Mouse (Mus musculus) forebrain, embryonic 15.5 days (tissue): Measurements from ENCODE around the gene Lmln. TPM values are rescaled to one million over a fixed set of nuclear protein-coding genes. Genes with fewer than 3 reads are reported as not detected.
A peak's percentile ranks its signal among the peaks of the same experiment; 100 is the strongest.

Source experiments
- ATAC-seq: fragments of 200-750 bp; cut with Nextera tagmentation; replicated peaks from 2 replicates; pipeline ENCODE4 v1.8.0; 2017; ENCODE audit warnings: mild to moderate bottlenecking, moderate TSS enrichment, moderate library complexity
- H3K27ac ChIP-seq: fragments of 300-500 bp; sonication (generic); replicated peaks from 2 replicates; pipeline ENCODE4 v1.5.1; 2015; ENCODE audit warnings: mild to moderate bottlenecking, inconsistent platforms
- H3K27me3 ChIP-seq: fragments of 300-500 bp; sonication (generic); 2 replicates; pipeline ENCODE4 v1.6.1; 2015; ENCODE audit warnings: inconsistent platforms
- H3K36me3 ChIP-seq: fragments of 300-500 bp; sonication (generic); 2 replicates; pipeline ENCODE4 v1.6.1; 2015; ENCODE audit warnings: mild to moderate bottlenecking, inconsistent platforms
- H3K4me1 ChIP-seq: fragments of 300-500 bp; sonication (generic); 2 replicates; pipeline ENCODE4 v1.6.1; 2015; ENCODE audit warnings: inconsistent platforms
- H3K4me2 ChIP-seq: fragments of 300-500 bp; sonication (generic); replicated peaks from 2 replicates; pipeline ENCODE4 v1.6.1; 2015; ENCODE audit warnings: mild to moderate bottlenecking, inconsistent platforms
- H3K4me3 ChIP-seq: fragments of 300-500 bp; sonication (generic); 2 replicates; pipeline ENCODE4 v1.5.1; 2015; ENCODE audit warnings: mild to moderate bottlenecking, inconsistent platforms
- H3K9ac ChIP-seq: fragments of 300-500 bp; sonication (generic); replicated peaks from 2 replicates; pipeline ENCODE4 v1.6.1; 2015; ENCODE audit warnings: mild to moderate bottlenecking, inconsistent platforms
- H3K9me3 ChIP-seq: fragments of 300-500 bp; sonication (generic); 2 replicates; pipeline ENCODE4 v1.6.1; 2016; ENCODE audit warnings: inconsistent platforms
- WGBS: fragments of 180-500 bp; shearing (Covaris S2); methylation state at CpG from one replicate; pipeline ENCODE4 v1.1.7; 2015; ENCODE audit warnings: mixed read lengths; 5-methylcytosine and 5-hydroxymethylcytosine counted together
- polyA plus RNA-seq: library from polyadenylated mRNA; unstranded; fragments of >200 nt; fragmentation: Nextera tagmentation; extraction: Ambion mirVana; gene quantifications from 2 replicates; pipeline ENCODE4 v1.2.1, GENCODE M21; 2015

The Lmln gene
- 3.3 and 3.7 TPM in 2 replicates for polyA plus RNA-seq

- Histone ChIP-seq H3K4me3 (peak within 1 kb of the TSS; percentile 91), H3K27me3 (no peaks in the 10 kb centered on the region), H3K4me2 (peak within 1 kb of the TSS; percentile 91), H3K9ac (peak within 1 kb of the TSS; percentile 81), H3K4me1 (peaks cover 32% of the 10 kb centered on the region), H3K36me3 (peaks cover 36% of the 10 kb centered on the region), H3K9me3 (no peaks in the 10 kb centered on the region), H3K27ac (peak within 1 kb of the TSS; percentile 89)
- ATAC-seq, result peak; percentile 97
- WGBS, result under 1% methylated on average over 63 of the region's 64 CpGs
Observed at GRCm38 (mm10) chr16:33062024-33062681, at the start of gene Lmln. Lmln (plus strand) TSS chr16:33062521.

DNA sequence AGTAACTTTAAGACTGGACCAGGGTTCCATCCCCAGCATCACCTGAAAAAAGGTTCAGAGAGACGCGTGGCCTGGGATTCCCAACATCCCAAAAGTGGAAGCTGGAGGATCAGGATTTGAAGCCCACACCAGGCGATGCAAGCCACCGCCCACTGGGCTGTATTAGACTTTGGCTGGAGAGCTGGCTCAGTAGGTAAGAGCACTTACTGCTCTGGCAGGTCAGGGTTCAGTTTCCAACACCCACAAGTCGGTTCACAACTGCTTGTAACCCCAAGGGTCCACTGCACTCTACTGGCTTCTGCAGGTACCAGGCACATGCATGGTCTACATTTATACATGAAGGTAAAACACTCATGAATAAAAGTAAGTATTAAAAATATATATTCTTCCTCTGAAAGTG lies 48.5 kb upstream of the Lmln start:
- no peak overlapping the region for H3K4me2 ChIP-seq
- no peak overlapping the region for H3K27ac ChIP-seq
- H3K4me3 ChIP-seq, result no peak overlapping the region
- peaks cover 38% of the 10 kb centered on the region for H3K36me3 ChIP-seq
- no peak for ATAC-seq
- H3K27me3 ChIP-seq, result no peaks in the 10 kb centered on the region
- H3K9me3 ChIP-seq, result no peaks in the 10 kb centered on the region
- WGBS, result 94% methylated on average over 5 of the region's 5 CpGs
- H3K9ac ChIP-seq, result no peak overlapping the region
- H3K4me1 ChIP-seq, result no peaks in the 10 kb centered on the region

- Histone ChIP-seq H3K4me2 (no peak overlapping the region), H3K4me1 (no peaks in the 10 kb centered on the region), H3K27me3 (no peaks in the 10 kb centered on the region), H3K9ac (no peak overlapping the region), H3K9me3 (no peaks in the 10 kb centered on the region), H3K27ac (no peak overlapping the region), H3K36me3 (peaks cover 28% of the 10 kb centered on the region), H3K4me3 (no peak overlapping the region)
- WGBS, result 90% methylated on average over 1 of the region's 1 CpGs
- ATAC-seq, result no peak
Observed at GRCm38 (mm10) chr16:33014921-33015320, 47.4 kb upstream of the Lmln start.

GRCm38 (mm10) chr16:33015396-33015907 lies 46.9 kb upstream of the Lmln start:
- WGBS, result 94% methylated on average over 3 of the region's 3 CpGs

DNA sequence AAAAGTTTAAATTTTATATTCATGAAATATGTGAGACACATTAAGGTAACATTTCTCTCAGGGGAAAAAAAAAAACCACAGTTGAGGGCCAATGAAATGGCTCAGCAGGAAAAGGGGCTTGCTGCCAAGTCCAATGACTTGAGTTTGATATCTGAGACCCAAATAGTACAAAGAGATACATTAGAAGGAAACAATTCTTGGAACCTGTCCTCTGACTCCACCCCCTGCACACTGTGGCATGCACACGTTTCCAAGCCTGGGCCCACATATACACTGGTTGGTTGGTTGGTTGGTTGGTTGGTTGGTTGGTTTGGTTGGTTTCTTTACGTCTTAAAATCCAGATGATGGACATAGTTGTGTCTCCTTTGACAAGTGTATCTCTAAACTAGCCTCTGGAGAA lies 46.3 kb upstream of the Lmln start:
- H3K36me3 ChIP-seq, result peaks cover 22% of the 10 kb centered on the region
- H3K9me3 ChIP-seq, result no peaks in the 10 kb centered on the region
- H3K4me1 ChIP-seq, result no peaks in the 10 kb centered on the region
- H3K4me2 ChIP-seq, result no peak overlapping the region
- no peak overlapping the region for H3K9ac ChIP-seq
- no peak for ATAC-seq
- H3K4me3 ChIP-seq, result no peak overlapping the region
- no peak overlapping the region for H3K27ac ChIP-seq
- H3K27me3 ChIP-seq, result no peaks in the 10 kb centered on the region
- WGBS, result 84% methylated on average over 2 of the region's 2 CpGs

More at GRCm38 (mm10) chr16:33015396-33015907, 46.9 kb upstream of the Lmln start:
- no peak overlapping the region for H3K9ac ChIP-seq
- no peak overlapping the region for H3K27ac ChIP-seq
- no peak overlapping the region for H3K4me3 ChIP-seq
- no peak overlapping the region for H3K4me2 ChIP-seq
- H3K27me3 ChIP-seq, result no peaks in the 10 kb centered on the region
- H3K36me3 ChIP-seq, result peaks cover 22% of the 10 kb centered on the region
- ATAC-seq, result no peak
- H3K4me1 ChIP-seq, result no peaks in the 10 kb centered on the region
- H3K9me3 ChIP-seq, result no peaks in the 10 kb centered on the region

- Histone ChIP-seq H3K4me3 (no peak overlapping the region), H3K27ac (no peak overlapping the region), H3K9ac (no peak overlapping the region), H3K9me3 (no peaks in the 10 kb centered on the region), H3K4me2 (no peak overlapping the region), H3K36me3 (peaks cover 11% of the 10 kb centered on the region), H3K4me1 (no peaks in the 10 kb centered on the region), H3K27me3 (no peaks in the 10 kb centered on the region)
- no peak for ATAC-seq
- WGBS, result 95% methylated on average over 5 of the region's 5 CpGs
Observed at GRCm38 (mm10) chr16:33017677-33018349, 44.5 kb upstream of the Lmln start.

GRCm38 (mm10) chr16:33019117-33019770 lies 43.1 kb upstream of the Lmln start:
- Histone ChIP-seq H3K27me3 (no peaks in the 10 kb centered on the region), H3K27ac (no peak overlapping the region), H3K4me2 (no peak overlapping the region), H3K4me1 (no peaks in the 10 kb centered on the region), H3K9me3 (no peaks in the 10 kb centered on the region), H3K36me3 (no peaks in the 10 kb centered on the region), H3K4me3 (no peak overlapping the region), H3K9ac (no peak overlapping the region)
- ATAC-seq, result no peak
- 74% methylated on average over 21 of the region's 21 CpGs for WGBS

GRCm38 (mm10) chr16:33021381-33021780 lies 40.9 kb upstream of the Lmln start:
- Histone ChIP-seq H3K27ac (no peak overlapping the region), H3K4me1 (no peaks in the 10 kb centered on the region), H3K27me3 (no peaks in the 10 kb centered on the region), H3K36me3 (no peaks in the 10 kb centered on the region), H3K9me3 (no peaks in the 10 kb centered on the region), H3K4me2 (no peak overlapping the region), H3K4me3 (no peak overlapping the region), H3K9ac (no peak overlapping the region)
- no peak for ATAC-seq
- WGBS, result 86% methylated on average over 3 of the region's 3 CpGs

GRCm38 (mm10) chr16:33023750-33024149 lies 38.6 kb upstream of the Lmln start:
- Histone ChIP-seq H3K27me3 (no peaks in the 10 kb centered on the region), H3K4me1 (no peaks in the 10 kb centered on the region), H3K9ac (no peak overlapping the region), H3K4me3 (no peak overlapping the region), H3K36me3 (no peaks in the 10 kb centered on the region), H3K27ac (no peak overlapping the region), H3K4me2 (no peak overlapping the region), H3K9me3 (no peaks in the 10 kb centered on the region)
- 5% methylated on average over 4 of the region's 4 CpGs for WGBS
- ATAC-seq, result peak; percentile 57; the same call in 1 of the 2 replicates

- no peaks in the 10 kb centered on the region for H3K27me3 ChIP-seq
- ATAC-seq, result no peak; the same call in 1 of the 2 replicates
- no peak overlapping the region for H3K27ac ChIP-seq
- H3K36me3 ChIP-seq, result no peaks in the 10 kb centered on the region
- H3K9ac ChIP-seq, result no peak overlapping the region
- no peaks in the 10 kb centered on the region for H3K9me3 ChIP-seq
- no peaks in the 10 kb centered on the region for H3K4me1 ChIP-seq
- H3K4me3 ChIP-seq, result no peak overlapping the region
- H3K4me2 ChIP-seq, result no peak overlapping the region
- 38% methylated on average over 8 of the region's 8 CpGs for WGBS
Observed at GRCm38 (mm10) chr16:33024456-33025104, 37.7 kb upstream of the Lmln start.

GRCm38 (mm10) chr16:33026357-33026756 lies 36.0 kb upstream of the Lmln start:
- Histone ChIP-seq H3K4me1 (no peaks in the 10 kb centered on the region), H3K27me3 (no peaks in the 10 kb centered on the region), H3K4me3 (no peak overlapping the region), H3K36me3 (no peaks in the 10 kb centered on the region), H3K9ac (no peak overlapping the region), H3K9me3 (no peaks in the 10 kb centered on the region), H3K4me2 (no peak overlapping the region), H3K27ac (no peak overlapping the region)
- WGBS, result 89% methylated on average over 7 of the region's 7 CpGs
- no peak for ATAC-seq

DNA sequence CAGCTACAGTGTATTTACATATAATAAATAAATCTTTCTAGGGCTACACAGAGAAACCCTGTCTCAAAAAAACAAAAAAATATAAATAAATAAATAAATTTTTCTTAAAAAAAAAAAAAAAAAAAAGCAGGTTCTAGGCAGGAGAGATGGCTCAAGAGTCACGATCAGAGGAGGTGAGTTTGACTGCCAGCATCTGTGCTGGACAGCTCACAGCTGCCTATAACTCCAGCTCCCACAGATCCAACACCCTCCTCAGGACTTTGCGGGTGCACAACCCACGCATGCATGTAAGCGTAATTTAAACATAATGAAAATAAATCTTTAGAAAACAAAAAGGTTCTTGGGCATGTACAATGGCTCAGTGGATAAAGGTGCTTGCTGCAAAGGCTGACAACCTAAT lies 26.3 kb upstream of the Lmln start:
- WGBS, result 90% methylated on average over 4 of the region's 4 CpGs
- Histone ChIP-seq H3K9ac (no peak overlapping the region), H3K36me3 (no peaks in the 10 kb centered on the region), H3K9me3 (no peaks in the 10 kb centered on the region), H3K4me2 (no peak overlapping the region), H3K4me1 (no peaks in the 10 kb centered on the region), H3K4me3 (no peak overlapping the region), H3K27me3 (no peaks in the 10 kb centered on the region), H3K27ac (no peak overlapping the region)
- no peak for ATAC-seq
